17 mouse cellular contexts compared by ENCODE assay signal in genomic region chr3:84108614-84109013, GRCm38 (mm10).
"Had no signal": no experiment of that assay in that cellular context is flagged by ENCODE, and none has a peak within 500 bp of the region (broad histone marks: within the 10 kb centered on the region; RNA-seq: fewer than 3 reads in every experiment).

No protein-coding gene starts in this region.

- H3K4me3 ChIP-seq: layer of hippocampus, adult 2 months; liver, embryonic 13.5 days; neural tube, embryonic 12.5 days; neural tube, embryonic 15.5 days had no signal

- H3K36me3 ChIP-seq: liver, embryonic 13.5 days; neural tube, embryonic 12.5 days; neural tube, embryonic 15.5 days had no signal

- H3K27me3 ChIP-seq: liver, embryonic 13.5 days; neural tube, embryonic 12.5 days; neural tube, embryonic 15.5 days had no signal

- DNase-seq: kidney, postnatal 25 days; layer of hippocampus, adult 9-11 months; liver, embryonic 13.5 days; lung, adult 2 months; lung, postnatal 14 days; lung, postnatal 4 days; midbrain, embryonic 14.5 days; right cerebral cortex, adult 18-20 months; right cerebral cortex, postnatal 14 days; right cerebral cortex, postnatal 4 days; thymus, postnatal 25 days had no signal

- H3K4me2 ChIP-seq: liver, embryonic 13.5 days; midbrain, embryonic 11.5 days; neural tube, embryonic 12.5 days; neural tube, embryonic 15.5 days had no signal

- H3K9me3 ChIP-seq: liver, embryonic 13.5 days; neural tube, embryonic 12.5 days; neural tube, embryonic 15.5 days had no signal

- H3K4me1 ChIP-seq: liver, embryonic 13.5 days; neural tube, embryonic 12.5 days; neural tube, embryonic 15.5 days had no signal

- H3K9ac ChIP-seq: liver, embryonic 13.5 days; neural tube, embryonic 12.5 days; neural tube, embryonic 15.5 days had no signal

- H3K27ac ChIP-seq: kidney, postnatal 0 days; layer of hippocampus, adult 2 months; liver, embryonic 13.5 days; neural tube, embryonic 12.5 days; neural tube, embryonic 15.5 days; stomach, postnatal 0 days had no signal
